Mouse (Mus musculus) MEL (cell line): ENCODE measurements around the gene Dgke.

Source experiments
- CTCF ChIP-seq, 3 experiments: IDR thresholded peaks in 2 of 3; conservative IDR thresholded peaks in 1 of 3; 2 replicates each; pipeline ENCODE4 v1.5.1; 2011 to 2012; ENCODE audit warnings: low read length in 3 of 3, low read depth in 2 of 3, mild to moderate bottlenecking in 2 of 3, improper control_type of control experiment in 1 of 3, inconsistent platforms in 1 of 3, mixed read lengths in 1 of 3, moderate library complexity in 1 of 3; ENCODE audit not compliant: control insufficient read depth in 1 of 3, insufficient read depth in 1 of 3, poor library complexity in 1 of 3, severe bottlenecking in 1 of 3
- GATA1 ChIP-seq: IDR thresholded peaks from 2 replicates; pipeline ENCODE4 v1.6.1; 2011; ENCODE audit warnings: low read depth, low read length, improper control_type of control experiment
- JUND ChIP-seq: IDR thresholded peaks from 2 replicates; pipeline ENCODE4 v1.6.1; 2011; ENCODE audit warnings: low read depth, mild to moderate bottlenecking, improper control_type of control experiment, low read length
- MYB ChIP-seq: IDR thresholded peaks from 2 replicates; pipeline ENCODE4 v1.6.1; 2011; ENCODE audit warnings: mild to moderate bottlenecking, low read depth, low read length, improper control_type of control experiment
- POLR2A ChIP-seq, 2 experiments: IDR thresholded peaks; 2 replicates each; pipeline ENCODE4 v1.6.1; 2011 to 2012; ENCODE audit warnings: low read length in 2 of 2, mild to moderate bottlenecking in 2 of 2, control low read depth in 1 of 2, improper control_type of control experiment in 1 of 2, low read depth in 1 of 2, moderate library complexity in 1 of 2; ENCODE audit not compliant: control insufficient read depth in 1 of 2, insufficient read depth in 1 of 2, poor library complexity in 1 of 2
- TCF12 ChIP-seq: IDR thresholded peaks from 2 replicates; pipeline ENCODE4 v1.6.1; 2014; ENCODE audit warnings: low read depth, mild to moderate bottlenecking, inconsistent platforms, low read length, improper control_type of control experiment, moderate library complexity
- USF1 ChIP-seq: IDR thresholded peaks from 2 replicates; pipeline ENCODE4 v1.6.1; 2014; ENCODE audit warnings: low read depth, mild to moderate bottlenecking, inconsistent platforms, low read length, improper control_type of control experiment, moderate library complexity

DNA sequence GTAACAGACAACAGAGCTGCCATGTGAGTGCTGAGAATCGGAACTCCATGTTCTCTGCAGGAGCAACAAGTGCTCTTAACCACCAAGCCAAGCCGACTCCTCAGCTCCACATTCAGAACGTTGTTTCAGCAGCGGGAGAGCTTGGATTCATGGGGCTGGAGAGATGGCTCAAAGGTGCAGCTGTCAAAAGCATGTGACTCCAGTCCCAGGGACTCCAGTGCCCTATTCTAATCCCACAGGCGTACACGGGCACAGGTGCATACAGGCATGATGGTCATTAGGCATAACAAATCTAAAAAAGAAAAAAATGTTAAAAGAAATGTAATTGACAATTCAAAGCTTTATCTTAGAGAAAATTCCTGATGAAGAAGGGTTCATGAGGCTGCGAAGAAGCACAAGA, 73.5 kb downstream of the Dgke start:
- TF ChIP-seq USF1 = no peak
- TF ChIP-seq JUND = no peak
- no peak for TF ChIP-seq MYB
- no peak for TF ChIP-seq TCF12
- TF ChIP-seq GATA1 = no peak
- TF ChIP-seq CTCF (IDR thresholded peaks at IDR 0.05 in 2 of 3, conservative IDR thresholded peaks at IDR 0.05 in 1 of 3; ENCODE audit: control insufficient read depth in 1 of 3, insufficient read depth in 1 of 3, low read depth in 2 of 3, low read length in 3 of 3, poor library complexity in 1 of 3, severe bottlenecking in 1 of 3) = no peak
- TF ChIP-seq POLR2A (IDR thresholded peaks at IDR 0.05; ENCODE audit: control insufficient read depth in 1 of 2, insufficient read depth in 1 of 2, low read depth in 1 of 2, low read length in 2 of 2, poor library complexity in 1 of 2) = no peak
